Comparison of ENCODE assay signal across 18 mouse cellular contexts in the genomic region with DNA sequence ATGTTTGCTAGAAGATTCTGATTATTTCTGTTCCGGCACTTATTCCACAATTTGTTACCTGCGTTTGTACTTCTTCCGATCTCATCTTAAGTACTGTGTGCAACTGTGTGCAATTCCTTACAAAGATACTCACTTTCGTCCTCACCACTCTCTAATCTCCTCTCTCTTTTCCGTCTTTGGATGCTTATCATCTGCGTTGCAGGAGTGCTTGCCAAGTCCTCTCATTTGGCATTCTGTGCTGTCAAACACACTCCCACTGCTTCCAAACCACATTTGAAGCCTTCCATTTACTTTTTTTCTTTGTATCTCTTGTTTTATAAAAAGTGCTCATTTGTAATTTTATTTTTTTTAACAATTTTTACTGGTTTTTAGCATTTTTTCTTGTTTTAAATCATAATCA.
DNase-seq lines count a peak whose midpoint lies in the region; ATAC-seq and TF ChIP-seq lines count a peak whose summit lies in the region.
"Had no signal": no experiment of that assay in that cellular context is flagged by ENCODE, and none has a peak within 500 bp of the region (broad histone marks: within the 10 kb centered on the region; RNA-seq: fewer than 3 reads in every experiment).

No protein-coding gene starts in this region.

- TF ChIP-seq POLR2A in heart, adult 2 months (IDR thresholded peaks at IDR 0.05; ENCODE audit: insufficient read depth, low read depth, low read length): no peak

- ATAC-seq in forebrain, embryonic 16.5 days: peak; percentile 69
- no peak for ATAC-seq in stomach, postnatal 0 days (ENCODE audit: low FRiP score, low TSS enrichment)
- ATAC-seq: activated CD4-positive, CD25-positive, alpha-beta regulatory T cell, adult 4 months; midbrain, embryonic 15.5 days had no signal

- 71% methylated on average over 6 of the region's 6 CpGs for WGBS in forebrain, embryonic 16.5 days
- 93% methylated on average over 6 of the region's 6 CpGs for WGBS in forebrain, embryonic 10.5 days
- WGBS in stomach, postnatal 0 days: 69% methylated on average over 6 of the region's 6 CpGs
- 61% methylated on average over 6 of the region's 6 CpGs for WGBS in heart, adult 2 months

- TF ChIP-seq CTCF in stomach, postnatal 0 days (IDR thresholded peaks at IDR 0.05; ENCODE audit: low read depth): no peak
- no peak for TF ChIP-seq CTCF in heart, adult 2 months (IDR thresholded peaks at IDR 0.05)

- no peaks in the 10 kb centered on the region; the same call in 1 of the 2 replicates for H3K4me1 ChIP-seq in forebrain, embryonic 16.5 days (replicated peaks; ENCODE audit: control insufficient read depth, insufficient read depth, low read length)
- H3K4me1 ChIP-seq in forebrain, embryonic 10.5 days: peaks cover 3% of the 10 kb centered on the region; the same call in 1 of the 2 replicates
- no peaks in the 10 kb centered on the region for H3K4me1 ChIP-seq in stomach, postnatal 0 days (replicated peaks; ENCODE audit: control insufficient read depth, insufficient read depth)
- H3K4me1 ChIP-seq in heart, adult 2 months (ENCODE audit: control insufficient read depth, insufficient read depth, low read length): no peaks in the 10 kb centered on the region
- H3K4me1 ChIP-seq: heart, embryonic 13.5 days; limb, embryonic 15.5 days; midbrain, embryonic 15.5 days had no signal

- no peaks in the 10 kb centered on the region for H3K9me3 ChIP-seq in forebrain, embryonic 16.5 days (ENCODE audit: control insufficient read depth, low read length)
- H3K9me3 ChIP-seq in forebrain, embryonic 10.5 days: no peaks in the 10 kb centered on the region
- H3K9me3 ChIP-seq in stomach, postnatal 0 days (ENCODE audit: control insufficient read depth, low read length): no peaks in the 10 kb centered on the region
- H3K9me3 ChIP-seq: embryonic facial prominence, embryonic 13.5 days; heart, embryonic 13.5 days; limb, embryonic 15.5 days; midbrain, embryonic 15.5 days had no signal

- no peak overlapping the region for H3K4me3 ChIP-seq in forebrain, embryonic 16.5 days (replicated peaks; ENCODE audit: low read length)
- no peak overlapping the region for H3K4me3 ChIP-seq in forebrain, embryonic 10.5 days
- H3K4me3 ChIP-seq in stomach, postnatal 0 days (ENCODE audit: low read depth, low read length): no peak overlapping the region
- no peak overlapping the region for H3K4me3 ChIP-seq in heart, adult 2 months
- H3K4me3 ChIP-seq: embryonic facial prominence, embryonic 13.5 days; heart, embryonic 13.5 days; limb, embryonic 15.5 days; midbrain, embryonic 15.5 days had no signal

- H3K27ac ChIP-seq in forebrain, embryonic 16.5 days (ENCODE audit: low read length): no peak overlapping the region
- no peak overlapping the region for H3K27ac ChIP-seq in forebrain, embryonic 10.5 days
- no peak overlapping the region for H3K27ac ChIP-seq in stomach, postnatal 0 days (replicated peaks)
- H3K27ac ChIP-seq in heart, adult 2 months: no peak overlapping the region
- H3K27ac ChIP-seq: embryonic facial prominence, embryonic 13.5 days; heart, embryonic 13.5 days; limb, embryonic 15.5 days; midbrain, embryonic 15.5 days had no signal

- no peaks in the 10 kb centered on the region for H3K36me3 ChIP-seq in forebrain, embryonic 16.5 days (ENCODE audit: control insufficient read depth, insufficient read depth)
- H3K36me3 ChIP-seq in forebrain, embryonic 10.5 days (replicated peaks): no peaks in the 10 kb centered on the region
- H3K36me3 ChIP-seq in stomach, postnatal 0 days (ENCODE audit: control insufficient read depth, insufficient read depth, low read length): no peaks in the 10 kb centered on the region
- H3K36me3 ChIP-seq in heart, adult 2 months (ENCODE audit: control insufficient read depth, insufficient read depth, low read length): no peaks in the 10 kb centered on the region
- H3K36me3 ChIP-seq: embryonic facial prominence, embryonic 13.5 days; heart, embryonic 13.5 days; limb, embryonic 15.5 days; midbrain, embryonic 15.5 days had no signal

- H3K79me2 ChIP-seq in heart, adult 2 months (replicated peaks; ENCODE audit: control insufficient read depth, insufficient read depth, low read length): no peaks in the 10 kb centered on the region

- no peaks in the 10 kb centered on the region for H3K27me3 ChIP-seq in forebrain, embryonic 16.5 days (replicated peaks; ENCODE audit: control insufficient read depth, insufficient read depth, low read length)
- no peaks in the 10 kb centered on the region for H3K27me3 ChIP-seq in forebrain, embryonic 10.5 days (ENCODE audit: poor library complexity, severe bottlenecking)
- H3K27me3 ChIP-seq in stomach, postnatal 0 days (ENCODE audit: control insufficient read depth, insufficient read depth, low read length): no peaks in the 10 kb centered on the region
- H3K27me3 ChIP-seq in heart, adult 2 months (ENCODE audit: control insufficient read depth, insufficient read depth, low read length): no peaks in the 10 kb centered on the region
- H3K27me3 ChIP-seq: embryonic facial prominence, embryonic 13.5 days; heart, embryonic 13.5 days; limb, embryonic 15.5 days; midbrain, embryonic 15.5 days had no signal

- no peak overlapping the region for H3K9ac ChIP-seq in forebrain, embryonic 16.5 days (replicated peaks; ENCODE audit: low read depth, low read length)
- H3K9ac ChIP-seq in stomach, postnatal 0 days (ENCODE audit: low read length): no peak overlapping the region
- H3K9ac ChIP-seq in heart, adult 2 months (ENCODE audit: low read depth, low read length): no peak overlapping the region
- H3K9ac ChIP-seq: embryonic facial prominence, embryonic 13.5 days; heart, embryonic 13.5 days; limb, embryonic 15.5 days; midbrain, embryonic 15.5 days had no signal

- intact Hi-C loops in heart, adult 2 months (cut with DNase I): no loop called here

- H3K4me2 ChIP-seq in forebrain, embryonic 16.5 days (ENCODE audit: low read length): no peak overlapping the region
- H3K4me2 ChIP-seq in stomach, postnatal 0 days (replicated peaks; ENCODE audit: low read depth): no peak overlapping the region
- H3K4me2 ChIP-seq: embryonic facial prominence, embryonic 13.5 days; heart, embryonic 13.5 days; limb, embryonic 15.5 days; midbrain, embryonic 15.5 days had no signal

- TF ChIP-seq EP300 in stomach, postnatal 0 days (optimal IDR thresholded peaks at IDR 0.05): no peak
- no peak for TF ChIP-seq EP300 in heart, adult 2 months (IDR thresholded peaks at IDR 0.05; ENCODE audit: insufficient read depth, low read depth, low read length)

- no peak for DNase-seq in forebrain, embryonic 10.5 days (ENCODE audit: extremely low spot score, low spot score)
- DNase-seq in brain, embryonic 18.5 days (ENCODE audit: low read depth, low spot score): peak; percentile 28
- peak; percentile 25 for DNase-seq in layer of hippocampus, adult 9-10 months (ENCODE audit: low spot score)
- peak; percentile 10 for DNase-seq in right cerebral cortex, postnatal 14 days
- no peak for DNase-seq in stomach, postnatal 0 days (ENCODE audit: low spot score)
- no peak for DNase-seq in adrenal gland, postnatal 36 days
- DNase-seq in heart, adult 2 months: no peak
- DNase-seq: adrenal gland, postnatal 25 days; cerebellum, postnatal 25 days; heart, postnatal 4 days; kidney, adult 9 months; lung, adult 2 months had no signal

Comparison
In these comparisons a context has a peak if more than half of its experiments do, and no peak if none do; other contexts are left out.
1. DNase-seq: peak in brain, embryonic 18.5 days (single experiment), layer of hippocampus, adult 9-10 months (single experiment) and right cerebral cortex, postnatal 14 days (single experiment); none in forebrain, embryonic 10.5 days (single experiment), stomach, postnatal 0 days (single experiment), adrenal gland, postnatal 36 days (0 of 2) and heart, adult 2 months (0 of 2).